Mouse (Mus musculus) hindbrain, embryonic 11.5 days (tissue): Measurements from ENCODE around the gene Kif1c. TPM values are rescaled to one million over a fixed set of nuclear protein-coding genes. Genes with fewer than 3 reads are reported as not detected.
"Not testable (repeated sequence)": the region's sequence is repeated elsewhere in the genome, so short reads cannot be mapped to it uniquely, and the experiment has no call there.

ENCODE experiments used
- ATAC-seq: fragments of 200-750 bp; cut with Nextera tagmentation; 2 replicates; pipeline ENCODE4 v1.8.0; 2017; ENCODE audit warnings: mild to moderate bottlenecking, moderate TSS enrichment, moderate library complexity; ENCODE audit not compliant: low FRiP score
- DNase-seq: peaks from one replicate; pipeline ENCODE4 v3.0.0-alpha.2; 2015; ENCODE audit warnings: low spot score
- H3K27ac ChIP-seq: fragments of 300-500 bp; sonication (generic); 2 replicates; pipeline ENCODE4 v1.5.1; 2014; ENCODE audit warnings: mild to moderate bottlenecking, low read depth, low read length
- H3K27me3 ChIP-seq: fragments of 300-500 bp; sonication (generic); 2 replicates; pipeline ENCODE4 v1.6.1; 2014; ENCODE audit warnings: mild to moderate bottlenecking, low read length, moderate library complexity, mixed read lengths; ENCODE audit not compliant: control insufficient read depth, insufficient read depth
- H3K36me3 ChIP-seq: fragments of 300-500 bp; sonication (generic); 2 replicates; pipeline ENCODE4 v1.6.1; 2014; ENCODE audit warnings: mild to moderate bottlenecking, low read length, moderate library complexity, mixed read lengths; ENCODE audit not compliant: control insufficient read depth, insufficient read depth
- H3K4me1 ChIP-seq: fragments of 300-500 bp; sonication (generic); replicated peaks from 2 replicates; pipeline ENCODE4 v1.6.1; 2014; ENCODE audit warnings: low read length, mixed read lengths; ENCODE audit not compliant: control insufficient read depth, insufficient read depth
- H3K4me2 ChIP-seq: fragments of 300-500 bp; sonication (generic); replicated peaks from 2 replicates; pipeline ENCODE4 v1.6.1; 2014; ENCODE audit warnings: mild to moderate bottlenecking, low read depth, low read length
- H3K4me3 ChIP-seq: fragments of 300-500 bp; sonication (generic); 2 replicates; pipeline ENCODE4 v1.5.1; 2014; ENCODE audit warnings: low read depth, low read length
- H3K9ac ChIP-seq: fragments of 300-500 bp; sonication (generic); 2 replicates; pipeline ENCODE4 v1.6.1; 2014; ENCODE audit warnings: low read depth, low read length
- H3K9me3 ChIP-seq: fragments of 300-500 bp; sonication (generic); 2 replicates; pipeline ENCODE4 v1.6.1; 2016; ENCODE audit warnings: low read length; ENCODE audit not compliant: control insufficient read depth
- WGBS: fragments of 180-500 bp; shearing (Covaris S2); extraction: QIAGEN DNeasy Blood & Tissue Kit; methylation state at CpG from one replicate; pipeline ENCODE4 v1.1.7; 2014; 5-methylcytosine and 5-hydroxymethylcytosine counted together
- polyA plus RNA-seq: library from polyadenylated mRNA; unstranded; fragments of >200 nt; fragmentation: Nextera tagmentation; extraction: Ambion mirVana; gene quantifications from 2 replicates; pipeline ENCODE4 v1.2.1, GENCODE M21; 2014

The Kif1c gene
- polyA plus RNA-seq, 1 experiment from 2014 or later: 5.9 TPM

DNA sequence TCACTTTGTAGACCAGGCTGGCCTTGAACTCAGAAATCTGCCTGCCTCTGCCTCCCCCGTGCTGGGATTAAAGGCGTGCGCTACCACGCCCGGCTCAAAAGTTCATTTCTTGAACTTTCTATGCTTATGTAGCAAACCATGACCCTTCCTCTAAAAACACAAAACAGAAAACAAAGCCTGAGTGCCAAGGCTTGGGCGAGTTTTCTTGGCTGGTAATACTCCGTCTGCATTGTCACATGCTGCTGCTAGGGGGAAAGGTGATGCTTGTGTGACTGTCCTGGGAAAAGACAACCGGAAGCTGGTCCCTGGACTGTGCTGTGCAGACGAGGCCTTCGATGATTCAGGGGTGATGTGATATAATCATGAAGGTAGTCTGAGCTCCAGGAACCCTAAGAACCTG lies 52.8 kb downstream of the Kif1c start:
- 90% methylated on average over 10 of the region's 10 CpGs for WGBS
- ATAC-seq: no peak
- H3K9me3 ChIP-seq: no peaks in the 10 kb centered on the region
- H3K27me3 ChIP-seq: no peaks in the 10 kb centered on the region
- no peak overlapping the region for H3K4me2 ChIP-seq
- no peak for DNase-seq
- H3K36me3 ChIP-seq: no peaks in the 10 kb centered on the region
- H3K4me1 ChIP-seq: no peaks in the 10 kb centered on the region
- H3K4me3 ChIP-seq: no peak overlapping the region
- no peak overlapping the region for H3K27ac ChIP-seq
- no peak overlapping the region for H3K9ac ChIP-seq

DNA sequence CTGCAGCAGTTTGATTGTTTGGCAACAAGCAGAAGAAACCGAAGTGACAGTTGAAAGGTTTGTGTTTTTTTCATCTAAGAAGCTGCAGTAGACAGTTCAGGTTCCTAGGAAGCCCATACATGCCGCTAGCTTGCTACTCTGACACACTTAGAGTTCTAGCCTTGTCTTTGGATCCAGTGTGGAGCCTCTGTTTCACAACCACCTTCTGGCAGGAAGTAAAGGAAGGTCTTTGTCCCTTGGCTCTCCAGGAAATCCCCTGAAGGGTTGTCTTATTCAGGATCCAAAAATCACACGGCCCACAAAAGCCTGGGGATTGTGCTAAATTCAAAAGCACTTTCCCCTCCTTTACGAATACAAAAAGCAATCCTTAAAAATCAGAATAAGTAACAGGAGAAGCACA lies 54.1 kb downstream of the Kif1c start:
- ATAC-seq (no peak), DNase-seq (no peak)
- H3K9me3 ChIP-seq: no peaks in the 10 kb centered on the region
- H3K4me2 ChIP-seq: no peak overlapping the region
- H3K4me1 ChIP-seq: no peaks in the 10 kb centered on the region
- 67% methylated on average over 4 of the region's 4 CpGs for WGBS
- H3K9ac ChIP-seq: no peak overlapping the region
- H3K27me3 ChIP-seq: no peaks in the 10 kb centered on the region
- no peak overlapping the region for H3K27ac ChIP-seq
- H3K36me3 ChIP-seq: no peaks in the 10 kb centered on the region
- no peak overlapping the region for H3K4me3 ChIP-seq

DNA sequence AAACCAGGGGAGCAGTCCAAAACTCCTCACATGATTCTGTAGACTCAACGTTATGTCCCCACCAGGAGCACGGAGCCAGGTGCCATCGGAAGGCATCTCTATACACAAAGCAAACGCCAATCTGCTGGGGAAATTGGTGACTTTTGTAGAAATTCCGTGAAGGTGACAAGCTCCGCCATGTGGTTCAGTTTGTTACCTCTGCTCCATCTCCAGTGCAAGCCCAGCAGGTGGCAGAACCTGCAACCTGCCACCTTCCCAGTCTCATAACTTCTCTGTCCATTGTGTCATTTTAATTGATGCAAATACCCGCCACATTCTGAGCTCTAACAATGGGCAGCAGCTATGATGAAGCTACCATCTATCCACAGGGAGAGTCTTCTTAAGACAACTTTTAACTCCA lies 54.6 kb downstream of the Kif1c start:
- Histone ChIP-seq H3K4me2 (no peak overlapping the region), H3K4me3 (no peak overlapping the region)
- ATAC-seq: no peak

DNA sequence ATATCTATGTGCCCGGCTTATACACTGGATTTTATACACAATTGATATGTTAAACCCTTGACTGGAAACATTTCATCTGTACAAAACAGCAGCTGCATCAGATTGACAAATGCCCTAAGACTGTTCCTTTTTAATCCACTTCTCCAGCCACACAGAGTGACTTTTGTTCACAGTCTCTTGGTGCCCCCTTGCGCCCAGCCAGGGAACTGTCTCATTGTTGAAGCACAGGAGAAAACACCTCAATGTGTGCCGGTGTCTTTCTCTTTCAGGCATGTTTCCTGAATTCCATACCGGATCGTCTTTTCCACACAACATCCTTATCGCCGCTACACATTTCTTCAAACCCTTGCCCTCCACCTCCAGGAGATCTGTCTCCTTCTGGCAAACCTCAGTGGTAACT lies 55.3 kb downstream of the Kif1c start:
- no peak overlapping the region for H3K4me2 ChIP-seq
- H3K4me1 ChIP-seq: no peaks in the 10 kb centered on the region
- ATAC-seq: no peak
- no peak overlapping the region for H3K27ac ChIP-seq
- H3K27me3 ChIP-seq: no peaks in the 10 kb centered on the region
- H3K4me3 ChIP-seq: no peak overlapping the region
- H3K9me3 ChIP-seq: no peaks in the 10 kb centered on the region
- no peaks in the 10 kb centered on the region for H3K36me3 ChIP-seq
- 9% methylated on average over 7 of the region's 7 CpGs for WGBS
- DNase-seq: peak; percentile 88
- H3K9ac ChIP-seq: no peak overlapping the region

More for the DNA sequence above, 54.6 kb downstream of the Kif1c start:
- H3K4me1 ChIP-seq: no peaks in the 10 kb centered on the region
- no peaks in the 10 kb centered on the region for H3K27me3 ChIP-seq
- no peaks in the 10 kb centered on the region for H3K9me3 ChIP-seq
- H3K36me3 ChIP-seq: no peaks in the 10 kb centered on the region
- 64% methylated on average over 7 of the region's 7 CpGs for WGBS
- H3K9ac ChIP-seq: no peak overlapping the region
- no peak for DNase-seq
- no peak overlapping the region for H3K27ac ChIP-seq

DNA sequence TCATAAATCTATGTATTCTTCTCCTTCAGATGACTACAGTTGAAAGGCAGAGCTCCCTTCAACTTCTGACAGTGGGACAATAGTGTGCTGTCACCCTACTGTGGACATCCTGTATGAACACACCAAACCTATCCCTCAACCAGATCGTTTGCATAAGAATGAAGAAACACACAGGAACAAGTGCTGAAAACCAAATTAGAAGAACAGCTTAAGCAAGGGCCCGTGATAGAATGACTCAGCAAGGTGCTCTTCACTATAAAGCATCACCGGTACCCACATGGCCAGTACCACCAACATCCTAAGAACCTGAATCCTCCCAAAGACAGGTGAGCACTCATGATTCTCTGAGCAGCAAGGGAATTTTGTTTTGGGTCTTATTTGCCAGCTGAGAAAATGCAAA lies 60.1 kb downstream of the Kif1c start:
- whole genome bisulfite sequencing: 63% methylated on average over 3 of the region's 3 CpGs
- not testable (repeated sequence) for DNase-seq, H3K36me3 ChIP-seq

DNA sequence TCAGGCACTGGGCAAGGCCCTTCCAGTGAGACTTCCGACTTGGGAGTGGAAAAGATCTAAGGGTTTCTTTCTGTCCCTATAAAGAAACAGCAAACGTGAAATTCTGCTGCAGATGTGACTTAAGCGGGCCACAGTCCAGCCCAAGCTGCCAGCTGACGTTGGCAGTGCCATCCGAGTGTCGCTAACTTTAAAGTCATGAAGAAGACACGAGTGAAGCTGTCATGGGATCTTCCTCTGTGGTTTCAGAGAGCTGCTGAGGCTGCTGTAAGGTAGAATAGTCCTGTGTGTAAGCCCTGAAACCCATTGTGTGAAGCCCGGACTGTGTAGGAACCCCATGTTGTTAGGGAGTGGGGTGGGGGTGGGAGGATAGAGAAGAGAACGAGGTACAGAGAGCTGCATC lies 62.3 kb downstream of the Kif1c start:
- no peak for ATAC-seq
- H3K4me1 ChIP-seq: no peaks in the 10 kb centered on the region

More for the DNA sequence above, 60.1 kb downstream of the Kif1c start:
- H3K27ac ChIP-seq, H3K4me2 ChIP-seq, H3K9me3 ChIP-seq, H3K4me1 ChIP-seq, H3K27me3 ChIP-seq, H3K9ac ChIP-seq, ATAC-seq, H3K4me3 ChIP-seq: not testable (repeated sequence)

DNA sequence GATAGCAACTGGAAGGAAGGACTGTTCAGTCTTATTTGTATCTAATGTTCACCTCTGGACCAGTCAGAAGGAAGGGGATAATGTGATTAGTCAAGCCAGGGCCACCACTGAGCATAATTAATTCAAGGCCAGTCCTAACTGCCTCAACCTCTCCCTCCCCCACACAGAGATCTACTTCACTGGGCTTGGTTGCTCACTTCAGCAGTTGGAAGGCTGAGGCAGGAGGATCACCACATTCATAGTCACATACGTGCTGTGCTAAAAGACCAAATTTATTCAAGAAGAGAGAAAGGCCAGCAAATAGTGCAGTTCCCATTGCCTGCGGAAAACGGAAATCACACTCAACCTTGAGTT lies 63.2 kb downstream of the Kif1c start:
- DNase-seq (no peak), ATAC-seq (peak; percentile 40)
- Histone ChIP-seq H3K4me1 (no peaks in the 10 kb centered on the region), H3K4me2 (peak overlapping the region; percentile 66), H3K9ac (peak overlapping the region; percentile 77), H3K27me3 (no peaks in the 10 kb centered on the region), H3K27ac (peak overlapping the region; percentile 67; the same call in 1 of the 2 replicates), H3K4me3 (peak overlapping the region; percentile 58), H3K36me3 (no peaks in the 10 kb centered on the region), H3K9me3 (no peaks in the 10 kb centered on the region)
- WGBS: 31% methylated on average over 3 of the region's 3 CpGs

More for the DNA sequence above, 62.3 kb downstream of the Kif1c start:
- Histone ChIP-seq H3K27ac (no peak overlapping the region), H3K9ac (no peak overlapping the region), H3K4me2 (no peak overlapping the region), H3K27me3 (no peaks in the 10 kb centered on the region), H3K4me3 (no peak overlapping the region), H3K9me3 (no peaks in the 10 kb centered on the region), H3K36me3 (no peaks in the 10 kb centered on the region)
- no peak for DNase-seq
- 87% methylated on average over 9 of the region's 9 CpGs for WGBS

DNA sequence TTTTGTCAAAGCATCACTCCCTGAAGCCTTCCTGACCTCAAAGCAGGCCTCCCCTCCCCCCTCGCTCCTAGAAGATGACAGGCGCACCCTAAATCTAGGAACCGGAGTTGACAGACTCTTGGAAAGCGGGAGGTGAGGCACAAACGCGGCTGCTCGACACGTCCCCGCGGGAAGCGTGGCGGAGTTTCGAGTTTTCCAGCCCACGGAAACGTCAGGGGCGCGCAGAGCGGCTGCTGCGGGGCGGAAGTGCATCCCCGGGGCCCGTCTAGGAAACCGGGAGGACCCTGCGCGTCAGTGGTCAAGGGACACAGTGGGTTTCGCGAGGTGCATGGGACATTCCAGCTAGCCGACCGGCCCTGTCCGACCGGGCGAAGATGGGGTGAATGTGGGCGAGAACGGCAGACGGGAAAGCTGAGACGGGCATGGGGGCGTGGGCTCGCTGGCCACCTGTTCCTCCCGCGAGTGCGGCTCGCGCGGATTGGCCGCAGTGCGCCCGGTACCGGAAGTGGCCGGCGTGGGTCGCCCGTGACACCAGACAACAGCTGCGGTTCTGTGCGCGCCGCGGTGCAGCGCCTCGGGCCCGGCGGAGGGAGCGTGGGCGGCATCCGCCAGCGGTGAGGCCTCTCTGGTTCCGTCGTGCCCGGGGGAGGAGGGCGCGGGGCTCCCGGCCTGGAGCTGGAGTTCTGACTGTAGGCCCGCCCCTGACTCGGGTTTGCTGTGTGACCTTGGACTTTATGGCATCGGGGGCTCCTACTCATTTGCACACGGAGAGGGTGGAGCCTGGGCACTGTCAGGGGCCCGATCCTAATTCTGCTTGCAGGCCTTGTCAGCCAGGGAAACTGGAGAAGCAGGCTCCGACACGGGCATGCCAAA lies 63.8 kb downstream of the Kif1c start, which contains the start of gene Zfp3:
TSS of gene Zfp3 (plus strand) at position 274 of the 873 bp plus-strand sequence.
- Histone ChIP-seq H3K4me3 (peak within 1 kb of the TSS; percentile 58), H3K9me3 (no peaks in the 10 kb centered on the region), H3K9ac (peak within 1 kb of the TSS; percentile 77), H3K27me3 (no peaks in the 10 kb centered on the region), H3K36me3 (no peaks in the 10 kb centered on the region), H3K4me1 (no peaks in the 10 kb centered on the region), H3K27ac (peak within 1 kb of the TSS; percentile 67), H3K4me2 (peak within 1 kb of the TSS; percentile 66)
- peak; percentile 78 for DNase-seq
- under 1% methylated on average over 78 of the region's 78 CpGs for WGBS
- peak; percentile 80 for ATAC-seq
